Mouse (Mus musculus) cerebellum, postnatal 14 days (tissue): ENCODE results near the gene Fam81a.

Source experiments
- DNase-seq, 2 experiments: peaks; one replicate each; pipeline ENCODE4 v3.0.0; 2021; ENCODE audit warnings: mixed read lengths in 2 of 2

Fam81a gene

GRCm38 (mm10) chr9:70142460-70142859, at the start of gene Fam81a:
Gene Fam81a (minus strand): TSS chr9:70142560.
- DNase-seq, result no peak

- DNase-seq, result no peak
Observed at GRCm38 (mm10) chr9:70182639-70183038, 40.3 kb upstream of the Fam81a start.

GRCm38 (mm10) chr9:70181719-70182118, 39.4 kb upstream of the Fam81a start:
- DNase-seq, result no peak

GRCm38 (mm10) chr9:70176291-70176690, 33.9 kb upstream of the Fam81a start:
- DNase-seq, result no peak

GRCm38 (mm10) chr9:70174896-70175295, 32.5 kb upstream of the Fam81a start:
- DNase-seq, result no peak

GRCm38 (mm10) chr9:70174291-70174848, 32.0 kb upstream of the Fam81a start:
- DNase-seq, result no peak

GRCm38 (mm10) chr9:70168973-70169372, 26.6 kb upstream of the Fam81a start:
- DNase-seq, result peak in 1 of 2 experiments; percentile 21

- DNase-seq, result no peak
Observed at GRCm38 (mm10) chr9:70160071-70160470, 17.7 kb upstream of the Fam81a start.

- no peak for DNase-seq
Observed at GRCm38 (mm10) chr9:70147618-70148017, 5.3 kb upstream of the Fam81a start.

GRCm38 (mm10) chr9:70145426-70145825, 3.1 kb upstream of the Fam81a start:
- no peak for DNase-seq

GRCm38 (mm10) chr9:70143326-70143725, 966 bp upstream of the Fam81a start:
- DNase-seq, result no peak

GRCm38 (mm10) chr9:70141885-70142326, 454 bp downstream of the Fam81a start:
- DNase-seq, result peak in 1 of 2 experiments; percentile 9

GRCm38 (mm10) chr9:70140871-70141796, 1.2 kb downstream of the Fam81a start:
- DNase-seq, result peak; percentile 75 to 79

- no peak for DNase-seq
Observed at GRCm38 (mm10) chr9:70140340-70140739, 2.0 kb downstream of the Fam81a start.

- DNase-seq, result no peak
Observed at GRCm38 (mm10) chr9:70139331-70139885, 3.0 kb downstream of the Fam81a start.

- DNase-seq, result no peak
Observed at GRCm38 (mm10) chr9:70138511-70138910, 3.8 kb downstream of the Fam81a start.

- no peak for DNase-seq
Observed at GRCm38 (mm10) chr9:70137991-70138390, 4.4 kb downstream of the Fam81a start.

- DNase-seq, result no peak
Observed at GRCm38 (mm10) chr9:70135186-70135585, 7.2 kb downstream of the Fam81a start.

- DNase-seq, result no peak
Observed at GRCm38 (mm10) chr9:70134716-70135115, 7.6 kb downstream of the Fam81a start.

GRCm38 (mm10) chr9:70134215-70134614, 8.1 kb downstream of the Fam81a start:
- DNase-seq, result no peak

- DNase-seq, result no peak
Observed at GRCm38 (mm10) chr9:70130786-70131185, 11.6 kb downstream of the Fam81a start.

- no peak for DNase-seq
Observed at GRCm38 (mm10) chr9:70111869-70112286, 30.5 kb downstream of the Fam81a start.

- DNase-seq, result no peak
Observed at GRCm38 (mm10) chr9:70110871-70111270, 31.5 kb downstream of the Fam81a start.

- DNase-seq, result peak; percentile 92 to 96
Observed at GRCm38 (mm10) chr9:70109279-70109678, 33.1 kb downstream of the Fam81a start.
